Mouse (Mus musculus): ENCODE results near the gene Stx8. TPM values are rescaled to one million over a fixed set of nuclear protein-coding genes. Genes with fewer than 3 reads are reported as not detected.

Gene Stx8
- polyA plus RNA-seq, 1 experiment = 35.8 TPM

DNA sequence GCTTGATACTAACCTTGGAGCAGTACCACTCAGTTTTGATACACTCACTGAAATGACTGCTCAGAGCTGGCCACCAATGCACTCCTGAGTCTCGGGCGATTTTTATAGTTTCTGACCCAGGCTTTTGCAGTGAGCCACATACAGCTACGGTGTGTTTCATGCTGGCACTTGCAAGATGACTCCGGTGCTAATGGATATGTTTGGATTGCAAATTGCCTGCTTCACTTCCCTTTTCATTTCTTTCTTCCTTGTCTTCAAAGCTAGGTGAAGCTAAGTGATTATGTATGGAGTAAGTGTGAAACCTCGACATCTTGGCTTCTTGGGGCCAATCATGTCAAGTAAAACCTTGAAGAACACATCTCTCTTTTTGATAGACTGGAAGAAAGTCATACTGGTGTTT is 43.4 kb downstream of the Stx8 start:
- Histone ChIP-seq H3K9ac (ENCODE audit: low read depth, poor library complexity, severe bottlenecking) (no peak overlapping the region), H3K4me3 (ENCODE audit: low read depth, low read length) (no peak overlapping the region), H3K27me3 (ENCODE audit: control insufficient read depth, insufficient read depth, low read length, poor library complexity, severe bottlenecking) (no peaks in the 10 kb centered on the region), H3K27ac (ENCODE audit: insufficient read depth, low read length) (no peak overlapping the region), H3K9me3 (replicated peaks; ENCODE audit: control insufficient read depth, insufficient read depth, low read length, poor library complexity, severe bottlenecking) (no peaks in the 10 kb centered on the region), H3K4me1 (ENCODE audit: control insufficient read depth, insufficient read depth, low read length) (no peaks in the 10 kb centered on the region), H3K36me3 (ENCODE audit: control insufficient read depth, insufficient read depth, low read length, poor library complexity, severe bottlenecking) (no peaks in the 10 kb centered on the region)
- TF ChIP-seq POLR2A (IDR thresholded peaks at IDR 0.05; ENCODE audit: insufficient read depth, low read length) (no peak), CTCF (IDR thresholded peaks at IDR 0.05; ENCODE audit: low read depth, low read length) (no peak)

DNA sequence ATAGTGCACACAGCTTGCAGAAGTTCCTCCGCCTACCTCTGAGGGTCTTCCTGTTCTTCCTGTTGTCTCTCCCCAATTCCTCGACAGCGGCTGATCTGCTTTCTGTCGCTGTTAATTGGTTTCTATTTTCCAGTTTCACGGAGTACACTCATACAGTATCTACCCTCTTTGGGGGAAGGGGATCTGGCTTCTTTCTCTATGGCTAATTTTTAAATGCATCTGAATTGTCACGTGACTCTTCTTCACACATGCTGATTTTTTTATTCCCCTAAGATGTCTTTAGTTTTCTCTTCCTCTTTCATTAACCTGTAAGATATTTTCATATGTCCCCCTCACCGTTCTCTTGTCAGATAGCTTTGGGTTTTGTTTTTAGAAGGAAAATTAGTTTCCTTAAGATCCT is 46.2 kb downstream of the Stx8 start:
- no peak for TF ChIP-seq CTCF (IDR thresholded peaks at IDR 0.05; ENCODE audit: low read depth, low read length)
- no peak for TF ChIP-seq POLR2A (IDR thresholded peaks at IDR 0.05; ENCODE audit: insufficient read depth, low read length)
- no peak for TF ChIP-seq EP300 (IDR thresholded peaks at IDR 0.05; ENCODE audit: insufficient read depth, low read depth, low read length)
- H3K27me3 ChIP-seq (ENCODE audit: control insufficient read depth, insufficient read depth, low read length, poor library complexity, severe bottlenecking) = no peaks in the 10 kb centered on the region
- H3K27ac ChIP-seq (ENCODE audit: insufficient read depth, low read length) = no peak overlapping the region
- H3K36me3 ChIP-seq (ENCODE audit: control insufficient read depth, insufficient read depth, low read length, poor library complexity, severe bottlenecking) = no peaks in the 10 kb centered on the region
- H3K9me3 ChIP-seq (replicated peaks; ENCODE audit: control insufficient read depth, insufficient read depth, low read length, poor library complexity, severe bottlenecking) = no peaks in the 10 kb centered on the region
- no peak overlapping the region for H3K4me3 ChIP-seq (ENCODE audit: low read depth, low read length)
- H3K9ac ChIP-seq (ENCODE audit: low read depth, poor library complexity, severe bottlenecking) = no peak overlapping the region
- no peaks in the 10 kb centered on the region for H3K4me1 ChIP-seq (ENCODE audit: control insufficient read depth, insufficient read depth, low read length)

DNA sequence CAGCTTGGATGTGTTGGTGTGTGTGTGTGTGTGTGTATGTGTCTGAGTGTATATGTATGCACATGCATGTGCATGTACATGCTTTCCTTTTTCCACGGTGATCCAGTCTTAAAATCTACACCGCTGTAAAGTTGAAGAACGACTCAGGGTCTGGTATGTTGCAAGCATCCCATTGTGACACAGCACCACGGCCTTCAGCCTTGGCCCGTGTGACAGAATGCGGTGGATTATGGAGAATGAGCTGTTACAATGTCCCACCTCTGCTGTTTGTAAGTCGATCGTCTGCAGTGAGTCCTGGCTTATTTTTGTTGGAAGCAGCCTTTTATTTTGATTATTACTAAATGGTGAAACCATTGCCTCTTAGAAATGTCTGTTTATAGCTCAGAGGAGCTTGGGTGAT is 52.2 kb downstream of the Stx8 start:
- Histone ChIP-seq H3K4me1 (ENCODE audit: control insufficient read depth, insufficient read depth, low read length) (no peaks in the 10 kb centered on the region), H3K9ac (ENCODE audit: low read depth, poor library complexity, severe bottlenecking) (no peak overlapping the region), H3K36me3 (ENCODE audit: control insufficient read depth, insufficient read depth, low read length, poor library complexity, severe bottlenecking) (no peaks in the 10 kb centered on the region), H3K27me3 (ENCODE audit: control insufficient read depth, insufficient read depth, low read length, poor library complexity, severe bottlenecking) (no peaks in the 10 kb centered on the region), H3K9me3 (replicated peaks; ENCODE audit: control insufficient read depth, insufficient read depth, low read length, poor library complexity, severe bottlenecking) (peaks cover 11% of the 10 kb centered on the region; the same call in 1 of the 2 replicates), H3K27ac (ENCODE audit: insufficient read depth, low read length) (no peak overlapping the region), H3K4me3 (ENCODE audit: low read depth, low read length) (no peak overlapping the region)
- TF ChIP-seq POLR2A (IDR thresholded peaks at IDR 0.05; ENCODE audit: insufficient read depth, low read length) (no peak), EP300 (IDR thresholded peaks at IDR 0.05; ENCODE audit: insufficient read depth, low read depth, low read length) (no peak), CTCF (IDR thresholded peaks at IDR 0.05; ENCODE audit: low read depth, low read length) (no peak)

DNA sequence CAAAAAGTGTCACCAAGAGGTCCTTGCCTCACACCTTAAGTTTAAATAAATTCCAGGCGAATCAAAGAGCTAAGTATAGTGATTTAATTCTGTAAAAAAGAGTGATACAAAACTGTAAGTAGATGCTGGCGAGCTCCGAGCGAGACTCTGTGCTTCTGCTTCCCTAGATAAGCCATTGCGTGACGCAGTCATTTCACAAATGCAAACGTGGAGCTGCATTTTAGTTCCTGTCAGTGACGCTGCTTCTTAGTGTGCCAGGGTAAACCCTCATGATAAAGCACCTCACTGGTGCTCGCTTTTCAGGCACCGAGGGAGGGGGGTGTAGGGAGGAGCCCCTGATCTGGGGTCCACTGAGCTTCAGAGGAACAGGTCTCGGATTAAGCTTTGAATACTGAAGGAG is 53.2 kb downstream of the Stx8 start:
- H3K4me3 ChIP-seq (ENCODE audit: low read depth, low read length) = no peak overlapping the region
- peaks cover 11% of the 10 kb centered on the region; the same call in 1 of the 2 replicates for H3K9me3 ChIP-seq (replicated peaks; ENCODE audit: control insufficient read depth, insufficient read depth, low read length, poor library complexity, severe bottlenecking)
- H3K36me3 ChIP-seq (ENCODE audit: control insufficient read depth, insufficient read depth, low read length, poor library complexity, severe bottlenecking) = no peaks in the 10 kb centered on the region
- H3K9ac ChIP-seq (ENCODE audit: low read depth, poor library complexity, severe bottlenecking) = no peak overlapping the region
- no peaks in the 10 kb centered on the region for H3K27me3 ChIP-seq (ENCODE audit: control insufficient read depth, insufficient read depth, low read length, poor library complexity, severe bottlenecking)
- H3K4me1 ChIP-seq (ENCODE audit: control insufficient read depth, insufficient read depth, low read length) = no peaks in the 10 kb centered on the region
- H3K27ac ChIP-seq (ENCODE audit: insufficient read depth, low read length) = no peak overlapping the region
- TF ChIP-seq CTCF (IDR thresholded peaks at IDR 0.05; ENCODE audit: low read depth, low read length) (no peak), POLR2A (IDR thresholded peaks at IDR 0.05; ENCODE audit: insufficient read depth, low read length) (no peak), EP300 (IDR thresholded peaks at IDR 0.05; ENCODE audit: insufficient read depth, low read depth, low read length) (no peak)

DNA sequence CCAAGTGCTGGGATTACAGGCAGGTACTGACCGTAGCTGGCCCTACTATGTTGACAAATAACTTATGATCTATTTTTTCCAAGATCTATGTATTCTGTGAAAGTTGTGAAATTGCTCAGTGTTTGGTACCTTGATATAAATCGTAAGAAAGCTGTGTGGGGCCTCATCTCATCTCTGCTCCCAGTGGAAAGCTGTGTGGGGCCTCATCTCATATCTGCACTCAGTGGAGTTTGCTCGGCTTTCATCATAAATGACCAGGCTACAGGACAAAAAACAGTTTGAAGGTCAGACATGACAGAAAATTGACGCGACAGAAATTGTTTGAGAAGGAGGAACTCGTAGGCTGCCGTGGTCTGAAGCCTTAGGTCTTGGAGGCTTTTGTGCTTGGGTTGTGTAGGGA is 56.0 kb downstream of the Stx8 start:
- Histone ChIP-seq H3K4me3 (ENCODE audit: low read depth, low read length) (no peak overlapping the region), H3K27me3 (ENCODE audit: control insufficient read depth, insufficient read depth, low read length, poor library complexity, severe bottlenecking) (no peaks in the 10 kb centered on the region), H3K9me3 (replicated peaks; ENCODE audit: control insufficient read depth, insufficient read depth, low read length, poor library complexity, severe bottlenecking) (peaks cover 11% of the 10 kb centered on the region; the same call in 1 of the 2 replicates), H3K36me3 (ENCODE audit: control insufficient read depth, insufficient read depth, low read length, poor library complexity, severe bottlenecking) (no peaks in the 10 kb centered on the region), H3K4me1 (ENCODE audit: control insufficient read depth, insufficient read depth, low read length) (no peaks in the 10 kb centered on the region), H3K9ac (ENCODE audit: low read depth, poor library complexity, severe bottlenecking) (no peak overlapping the region), H3K27ac (ENCODE audit: insufficient read depth, low read length) (no peak overlapping the region)
- TF ChIP-seq CTCF (IDR thresholded peaks at IDR 0.05; ENCODE audit: low read depth, low read length) = no peak
- TF ChIP-seq EP300 (IDR thresholded peaks at IDR 0.05; ENCODE audit: insufficient read depth, low read depth, low read length) = no peak
- no peak for TF ChIP-seq POLR2A (IDR thresholded peaks at IDR 0.05; ENCODE audit: insufficient read depth, low read length)

DNA sequence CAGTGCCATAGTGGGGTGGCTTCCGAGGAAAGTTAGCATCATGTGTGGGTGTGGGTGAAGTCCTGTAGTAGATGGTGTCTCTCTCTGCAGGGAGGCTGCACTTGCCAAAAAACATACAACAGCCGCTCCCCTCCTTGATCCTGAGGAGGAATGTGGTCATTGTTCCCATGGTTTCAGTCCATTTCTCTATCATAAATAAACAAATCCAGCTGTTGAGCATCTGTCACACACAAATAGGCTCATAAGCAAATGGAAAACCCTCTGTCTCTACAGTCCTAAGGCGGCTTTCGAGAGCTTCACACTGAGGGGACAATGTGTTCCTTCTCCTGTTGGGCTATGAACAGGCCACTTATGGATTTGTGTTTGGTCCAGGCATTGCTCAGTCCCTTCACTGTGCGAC is 56.9 kb downstream of the Stx8 start:
- H3K9me3 ChIP-seq (replicated peaks; ENCODE audit: control insufficient read depth, insufficient read depth, low read length, poor library complexity, severe bottlenecking) = peaks cover 11% of the 10 kb centered on the region; the same call in 1 of the 2 replicates

More for the DNA sequence above, 56.9 kb downstream of the Stx8 start:
- H3K9ac ChIP-seq (ENCODE audit: low read depth, poor library complexity, severe bottlenecking) = no peak overlapping the region
- no peak overlapping the region for H3K4me3 ChIP-seq (ENCODE audit: low read depth, low read length)
- H3K36me3 ChIP-seq (ENCODE audit: control insufficient read depth, insufficient read depth, low read length, poor library complexity, severe bottlenecking) = no peaks in the 10 kb centered on the region
- TF ChIP-seq CTCF (IDR thresholded peaks at IDR 0.05; ENCODE audit: low read depth, low read length) = no peak
- TF ChIP-seq POLR2A (IDR thresholded peaks at IDR 0.05; ENCODE audit: insufficient read depth, low read length) = no peak
- no peak for TF ChIP-seq EP300 (IDR thresholded peaks at IDR 0.05; ENCODE audit: insufficient read depth, low read depth, low read length)
- H3K4me1 ChIP-seq (ENCODE audit: control insufficient read depth, insufficient read depth, low read length) = no peaks in the 10 kb centered on the region
- H3K27ac ChIP-seq (ENCODE audit: insufficient read depth, low read length) = no peak overlapping the region
- H3K27me3 ChIP-seq (ENCODE audit: control insufficient read depth, insufficient read depth, low read length, poor library complexity, severe bottlenecking) = no peaks in the 10 kb centered on the region

Data from ES-Bruce4 (cell line).